Mouse (Mus musculus): Measurements from ENCODE around the gene Ndufv3. TPM values are rescaled to one million over a fixed set of nuclear protein-coding genes. Genes with fewer than 3 reads are reported as not detected.
"Not testable (repeated sequence)": the region's sequence is repeated elsewhere in the genome, so short reads cannot be mapped to it uniquely, and the experiment has no call there.

Gene Ndufv3
- polyA plus RNA-seq, 1 experiment from 2014 or later = 257 TPM

GRCm38 (mm10) chr17:31519344-31519945 lies 470 bp upstream of the Ndufv3 start:
- peak; percentile 64 for ATAC-seq (ENCODE audit: low FRiP score, low read depth)
- Histone ChIP-seq H3K27ac (replicated peaks) (0 out of 2 replicates have a peak overlapping the region, but pooled peaks have one; percentile 42), H3K36me3 (peaks cover 13% of the 10 kb centered on the region), H3K9ac (replicated peaks) (no peak overlapping the region), H3K9me3 (no peaks in the 10 kb centered on the region), H3K4me3 (peak overlapping the region; percentile 81), H3K4me1 (peaks cover 17% of the 10 kb centered on the region), H3K4me2 (replicated peaks) (peak overlapping the region; percentile 84), H3K27me3 (no peaks in the 10 kb centered on the region)
- 4% methylated on average over 7 of the region's 7 CpGs for WGBS

GRCm38 (mm10) chr17:31520895-31521294 lies 980 bp downstream of the Ndufv3 start:
- H3K36me3 ChIP-seq = peaks cover 13% of the 10 kb centered on the region
- H3K27me3 ChIP-seq = no peaks in the 10 kb centered on the region
- H3K4me3 ChIP-seq = peak overlapping the region; percentile 81
- H3K9me3 ChIP-seq = no peaks in the 10 kb centered on the region
- peaks cover 17% of the 10 kb centered on the region for H3K4me1 ChIP-seq
- peak overlapping the region; percentile 72 for H3K9ac ChIP-seq (replicated peaks)
- 22% methylated on average over 3 of the region's 3 CpGs for WGBS
- H3K27ac ChIP-seq (replicated peaks) = no peak overlapping the region
- no peak for ATAC-seq (ENCODE audit: low FRiP score, low read depth)
- peak overlapping the region; percentile 84 for H3K4me2 ChIP-seq (replicated peaks)

- no peak for ATAC-seq (ENCODE audit: low FRiP score, low read depth)
- peaks cover 17% of the 10 kb centered on the region for H3K36me3 ChIP-seq
These were observed 2.0 kb downstream of the Ndufv3 start for GRCm38 (mm10) chr17:31521948-31522347.

GRCm38 (mm10) chr17:31525114-31525513 lies 5.2 kb downstream of the Ndufv3 start:
- Histone ChIP-seq H3K4me2 (replicated peaks) (no peak overlapping the region), H3K9ac (replicated peaks) (no peak overlapping the region), H3K27ac (replicated peaks) (no peak overlapping the region), H3K4me1 (peaks cover 14% of the 10 kb centered on the region), H3K9me3 (no peaks in the 10 kb centered on the region), H3K4me3 (no peak overlapping the region), H3K27me3 (no peaks in the 10 kb centered on the region), H3K36me3 (peaks cover 38% of the 10 kb centered on the region)
- 96% methylated on average over 4 of the region's 4 CpGs for WGBS
- no peak for ATAC-seq (ENCODE audit: low FRiP score, low read depth)

More at GRCm38 (mm10) chr17:31521948-31522347, 2.0 kb downstream of the Ndufv3 start:
- no peak overlapping the region for H3K27ac ChIP-seq (replicated peaks)
- no peaks in the 10 kb centered on the region for H3K27me3 ChIP-seq
- no peak overlapping the region for H3K4me3 ChIP-seq
- H3K9ac ChIP-seq (replicated peaks) = no peak overlapping the region
- H3K4me1 ChIP-seq = peaks cover 17% of the 10 kb centered on the region
- H3K4me2 ChIP-seq (replicated peaks) = no peak overlapping the region
- no peaks in the 10 kb centered on the region for H3K9me3 ChIP-seq
- WGBS = 88% methylated on average over 6 of the region's 6 CpGs

GRCm38 (mm10) chr17:31525816-31526215 lies 5.9 kb downstream of the Ndufv3 start:
- peaks cover 43% of the 10 kb centered on the region for H3K36me3 ChIP-seq
- WGBS = 100% methylated on average over 3 of the region's 3 CpGs

GRCm38 (mm10) chr17:31529314-31529713 lies 9.4 kb downstream of the Ndufv3 start:
- H3K36me3 ChIP-seq = peaks cover 40% of the 10 kb centered on the region
- H3K27ac ChIP-seq (replicated peaks) = no peak overlapping the region
- no peaks in the 10 kb centered on the region for H3K9me3 ChIP-seq
- no peak overlapping the region for H3K4me3 ChIP-seq
- 22% methylated on average over 15 of the region's 15 CpGs for WGBS
- no peaks in the 10 kb centered on the region for H3K4me1 ChIP-seq
- no peak overlapping the region for H3K9ac ChIP-seq (replicated peaks)
- no peak overlapping the region for H3K4me2 ChIP-seq (replicated peaks)
- no peak for ATAC-seq (ENCODE audit: low FRiP score, low read depth)
- H3K27me3 ChIP-seq = no peaks in the 10 kb centered on the region

More at GRCm38 (mm10) chr17:31525816-31526215, 5.9 kb downstream of the Ndufv3 start:
- Histone ChIP-seq H3K27ac (replicated peaks) (no peak overlapping the region), H3K4me1 (peaks cover 7% of the 10 kb centered on the region), H3K27me3 (no peaks in the 10 kb centered on the region), H3K4me3 (no peak overlapping the region), H3K9me3 (no peaks in the 10 kb centered on the region), H3K4me2 (replicated peaks) (no peak overlapping the region), H3K9ac (replicated peaks) (no peak overlapping the region)
- no peak for ATAC-seq (ENCODE audit: low FRiP score, low read depth)

- Histone ChIP-seq H3K9me3 (no peaks in the 10 kb centered on the region), H3K4me2 (replicated peaks) (no peak overlapping the region), H3K36me3 (peaks cover 40% of the 10 kb centered on the region), H3K27me3 (no peaks in the 10 kb centered on the region), H3K4me1 (peaks cover 14% of the 10 kb centered on the region), H3K9ac (replicated peaks) (no peak overlapping the region), H3K27ac (replicated peaks) (no peak overlapping the region), H3K4me3 (no peak overlapping the region)
- 90% methylated on average over 14 of the region's 14 CpGs for WGBS
- no peak for ATAC-seq (ENCODE audit: low FRiP score, low read depth)
These were observed 11.7 kb downstream of the Ndufv3 start for GRCm38 (mm10) chr17:31531441-31532158.

GRCm38 (mm10) chr17:31532331-31532730 lies 12.4 kb downstream of the Ndufv3 start:
- H3K4me2 ChIP-seq (replicated peaks); H3K27me3 ChIP-seq; H3K27ac ChIP-seq (replicated peaks); H3K9ac ChIP-seq (replicated peaks); H3K4me3 ChIP-seq; H3K9me3 ChIP-seq; ATAC-seq (ENCODE audit: low FRiP score, low read depth): not testable (repeated sequence)
- Histone ChIP-seq H3K4me1 (peaks cover 14% of the 10 kb centered on the region), H3K36me3 (peaks cover 33% of the 10 kb centered on the region)
- WGBS = 85% methylated on average over 4 of the region's 4 CpGs

- H3K4me1 ChIP-seq = peaks cover 14% of the 10 kb centered on the region
- H3K4me3 ChIP-seq = no peak overlapping the region
- peak overlapping the region; percentile 81 for H3K27ac ChIP-seq (replicated peaks)
- 73% methylated on average over 4 of the region's 4 CpGs for WGBS
- H3K9me3 ChIP-seq = no peaks in the 10 kb centered on the region
- ATAC-seq (ENCODE audit: low FRiP score, low read depth) = peak; percentile 16; the same call in 1 of the 2 replicates
- no peaks in the 10 kb centered on the region for H3K27me3 ChIP-seq
- peaks cover 15% of the 10 kb centered on the region for H3K36me3 ChIP-seq
- no peak overlapping the region for H3K9ac ChIP-seq (replicated peaks)
- no peak overlapping the region for H3K4me2 ChIP-seq (replicated peaks)
These were observed 15.4 kb downstream of the Ndufv3 start for GRCm38 (mm10) chr17:31535358-31535757.

- H3K4me1 ChIP-seq = peaks cover 18% of the 10 kb centered on the region
- H3K4me2 ChIP-seq (replicated peaks) = 0 out of 2 replicates have a peak overlapping the region, but pooled peaks have one; percentile 9
- no peaks in the 10 kb centered on the region for H3K9me3 ChIP-seq
- peaks cover 8% of the 10 kb centered on the region for H3K36me3 ChIP-seq
- 27% methylated on average over 8 of the region's 8 CpGs for WGBS
- peak overlapping the region; percentile 81 for H3K27ac ChIP-seq (replicated peaks)
- H3K27me3 ChIP-seq = no peaks in the 10 kb centered on the region
- H3K9ac ChIP-seq (replicated peaks) = 0 out of 2 replicates have a peak overlapping the region, but pooled peaks have one; percentile 2
- ATAC-seq (ENCODE audit: low FRiP score, low read depth) = peak; percentile 76
- H3K4me3 ChIP-seq = no peak overlapping the region
These were observed 16.1 kb downstream of the Ndufv3 start for GRCm38 (mm10) chr17:31535871-31536629.

- H3K9ac ChIP-seq (replicated peaks) = no peak overlapping the region
- H3K36me3 ChIP-seq = no peaks in the 10 kb centered on the region
- H3K4me1 ChIP-seq = peaks cover 24% of the 10 kb centered on the region
- ATAC-seq (ENCODE audit: low FRiP score, low read depth) = no peak
- no peaks in the 10 kb centered on the region for H3K27me3 ChIP-seq
- 75% methylated on average over 3 of the region's 3 CpGs for WGBS
- no peak overlapping the region for H3K4me2 ChIP-seq (replicated peaks)
- H3K9me3 ChIP-seq = no peaks in the 10 kb centered on the region
- H3K27ac ChIP-seq (replicated peaks) = no peak overlapping the region
- no peak overlapping the region for H3K4me3 ChIP-seq
These were observed 20.2 kb downstream of the Ndufv3 start for GRCm38 (mm10) chr17:31540101-31540500.
